Mouse (Mus musculus): ENCODE data around the gene Cfap77. TPM values are rescaled to one million over a fixed set of nuclear protein-coding genes. Genes with fewer than 3 reads are reported as not detected.

Gene Cfap77
- polyA plus RNA-seq, 1 experiment from 2014 or later = 0.23 TPM

DNA sequence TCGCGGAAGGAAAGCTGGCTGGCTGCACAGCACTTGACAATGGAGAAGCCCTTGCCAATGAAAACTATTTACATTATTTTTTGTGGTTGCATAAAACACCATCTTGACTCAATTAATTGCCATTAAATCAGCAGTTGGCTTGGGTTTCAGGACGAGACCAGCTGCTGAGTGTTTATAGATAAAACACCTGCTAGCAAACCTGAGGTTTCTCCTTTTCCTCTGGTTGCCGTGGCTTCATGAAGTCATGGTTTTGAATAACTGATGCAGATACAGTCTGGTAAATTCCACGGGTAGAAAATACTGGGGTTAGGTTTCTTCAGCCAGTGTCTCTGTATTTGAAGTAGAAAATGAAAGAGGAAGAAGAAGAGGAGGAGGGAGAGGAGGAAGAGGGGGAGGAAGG is 2.9 kb downstream of the Cfap77 start:
- POLR2A ChIA-PET = no interaction called here
- DNase-seq (ENCODE audit: low read depth, low spot score) = no peak
- TF ChIP-seq CTCF (IDR thresholded peaks at IDR 0.05) = no peak
- H3K27me3 ChIP-seq = no peaks in the 10 kb centered on the region
- in situ Hi-C loops (cut with MboI; ENCODE audit: low pct_unique_long_range_greater_than_20kb) = loop anchor here (5.0 kb wide), 2 partner anchors 75 to 130 kb away; no protein-coding TSS in a partner anchor
- ATAC-seq = no peak
- CTCF ChIA-PET = interaction anchor here (1.4 to 1.9 kb wide), 4 partner anchors 10 to 303 kb away, joined by 3 to 17 read pairs (median 4); no protein-coding TSS in a partner anchor

GRCm38 (mm10) chr2:29046151-29046550 is 8.7 kb downstream of the Cfap77 start:
- ChIA-PET POLR2A (no interaction called here), CTCF (interaction anchor here (1.8 kb wide), 1 partner anchor 10 kb away, joined by 6 read pairs; no protein-coding TSS in a partner anchor)
- no peak for ATAC-seq
- DNase-seq (ENCODE audit: low read depth, low spot score) = no peak
- no peaks in the 10 kb centered on the region for H3K27me3 ChIP-seq
- in situ Hi-C loops (cut with MboI; ENCODE audit: low pct_unique_long_range_greater_than_20kb) = loop anchor here (5.0 kb wide), 1 partner anchor 294 kb away; no protein-coding TSS in a partner anchor
- TF ChIP-seq CTCF (IDR thresholded peaks at IDR 0.05) = no peak

GRCm38 (mm10) chr2:29042124-29042523 is 12.7 kb downstream of the Cfap77 start:
- ATAC-seq = no peak
- DNase-seq (ENCODE audit: low read depth, low spot score) = no peak
- ChIA-PET POLR2A (no interaction called here), CTCF (interaction anchor here (1.3 to 3.6 kb wide), 2 partner anchors 11 to 12 kb away, joined by 3 to 17 read pairs; no protein-coding TSS in a partner anchor)
- no peak for TF ChIP-seq CTCF (IDR thresholded peaks at IDR 0.05)
- peaks cover 7% of the 10 kb centered on the region for H3K27me3 ChIP-seq
- in situ Hi-C loops (cut with MboI; ENCODE audit: low pct_unique_long_range_greater_than_20kb) = no loop called here

GRCm38 (mm10) chr2:29041477-29041768 is 13.4 kb downstream of the Cfap77 start:
- TF ChIP-seq CTCF (IDR thresholded peaks at IDR 0.05) = no peak
- peaks cover 7% of the 10 kb centered on the region for H3K27me3 ChIP-seq
- POLR2A ChIA-PET = no interaction called here
- in situ Hi-C loops (cut with MboI; ENCODE audit: low pct_unique_long_range_greater_than_20kb) = no loop called here
- CTCF ChIA-PET = interaction anchor here (3.6 kb wide), 1 partner anchor 11 kb away, joined by 17 read pairs; no protein-coding TSS in a partner anchor
- DNase-seq (ENCODE audit: low read depth, low spot score) (no peak), ATAC-seq (no peak)

DNA sequence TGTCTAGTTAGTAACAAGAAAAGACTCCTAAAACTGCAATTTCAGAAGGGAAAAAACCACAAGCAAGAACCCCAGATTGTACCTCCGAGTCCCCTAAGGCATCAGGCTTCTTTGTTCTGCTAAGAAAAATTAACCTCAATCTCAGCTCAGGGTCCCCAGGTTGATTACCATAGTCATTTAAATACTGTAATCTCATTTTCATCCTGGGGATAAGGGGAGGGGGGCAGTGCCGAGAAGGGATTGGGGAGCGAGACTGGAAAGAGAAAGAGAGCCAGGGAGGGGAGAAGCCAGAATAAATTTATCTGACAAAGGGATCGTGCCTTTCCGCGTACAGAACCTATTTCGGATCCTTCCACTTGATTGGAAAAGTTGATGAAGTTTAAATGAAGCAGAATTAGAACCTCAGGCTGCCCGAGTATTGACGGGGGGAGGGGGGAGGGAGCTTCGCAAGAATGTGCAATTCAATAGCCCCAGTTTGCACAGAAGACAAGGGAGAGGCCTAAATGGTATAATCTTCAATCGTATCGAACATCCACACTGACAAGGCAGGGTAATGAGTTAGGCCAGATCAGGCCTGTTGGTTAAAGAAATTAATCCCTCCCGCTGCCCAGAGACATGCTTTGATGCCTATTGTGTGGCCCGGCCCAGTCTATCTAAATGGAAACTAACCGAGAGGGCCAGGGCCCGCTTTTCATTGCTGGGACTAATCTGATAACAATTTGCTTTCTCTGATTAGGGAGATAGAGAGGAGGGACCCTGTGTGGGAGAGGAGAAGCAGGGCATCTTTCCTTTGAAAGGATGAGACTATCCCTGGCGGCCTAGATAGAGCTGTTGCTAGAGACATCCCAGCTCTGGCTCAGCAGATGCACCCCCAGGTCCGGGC is 14.0 kb downstream of the Cfap77 start:
- ATAC-seq (no peak), DNase-seq (ENCODE audit: low read depth, low spot score) (no peak)
- CTCF ChIA-PET = interaction anchor here (3.6 kb wide), 1 partner anchor 12 kb away, joined by 17 read pairs; no protein-coding TSS in a partner anchor
- POLR2A ChIA-PET = no interaction called here
- H3K27me3 ChIP-seq = peaks cover 7% of the 10 kb centered on the region
- TF ChIP-seq CTCF (IDR thresholded peaks at IDR 0.05) = no peak
- in situ Hi-C loops (cut with MboI; ENCODE audit: low pct_unique_long_range_greater_than_20kb) = no loop called here

GRCm38 (mm10) chr2:29039741-29040140 is 15.1 kb downstream of the Cfap77 start:
- POLR2A ChIA-PET = no interaction called here
- ATAC-seq (no peak), DNase-seq (ENCODE audit: low read depth, low spot score) (no peak)
- CTCF ChIA-PET = no interaction called here
- in situ Hi-C loops (cut with MboI; ENCODE audit: low pct_unique_long_range_greater_than_20kb) = no loop called here
- H3K27me3 ChIP-seq = peaks cover 7% of the 10 kb centered on the region
- no peak for TF ChIP-seq CTCF (IDR thresholded peaks at IDR 0.05)

DNA sequence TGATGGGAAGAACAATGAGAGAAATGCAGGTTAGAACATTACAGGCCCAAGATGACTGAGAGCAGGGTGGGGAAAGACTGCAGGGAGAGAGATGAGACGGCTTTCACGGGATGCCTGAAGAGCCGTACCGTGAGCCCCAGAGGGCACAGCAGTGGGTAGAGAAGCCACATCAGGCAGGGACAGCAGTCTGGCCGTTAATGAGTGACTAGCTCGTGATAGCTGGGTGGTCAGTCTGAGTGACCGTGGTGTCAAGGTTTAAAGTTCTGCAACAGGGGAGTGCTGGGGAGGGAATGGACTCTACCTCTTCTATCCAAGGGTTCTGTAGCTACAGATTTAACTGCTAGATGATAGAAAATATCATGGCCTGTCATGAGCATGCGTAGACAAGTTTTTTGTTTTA is 19.2 kb downstream of the Cfap77 start:
- TF ChIP-seq CTCF (IDR thresholded peaks at IDR 0.05) = no peak
- peaks cover 7% of the 10 kb centered on the region for H3K27me3 ChIP-seq

DNA sequence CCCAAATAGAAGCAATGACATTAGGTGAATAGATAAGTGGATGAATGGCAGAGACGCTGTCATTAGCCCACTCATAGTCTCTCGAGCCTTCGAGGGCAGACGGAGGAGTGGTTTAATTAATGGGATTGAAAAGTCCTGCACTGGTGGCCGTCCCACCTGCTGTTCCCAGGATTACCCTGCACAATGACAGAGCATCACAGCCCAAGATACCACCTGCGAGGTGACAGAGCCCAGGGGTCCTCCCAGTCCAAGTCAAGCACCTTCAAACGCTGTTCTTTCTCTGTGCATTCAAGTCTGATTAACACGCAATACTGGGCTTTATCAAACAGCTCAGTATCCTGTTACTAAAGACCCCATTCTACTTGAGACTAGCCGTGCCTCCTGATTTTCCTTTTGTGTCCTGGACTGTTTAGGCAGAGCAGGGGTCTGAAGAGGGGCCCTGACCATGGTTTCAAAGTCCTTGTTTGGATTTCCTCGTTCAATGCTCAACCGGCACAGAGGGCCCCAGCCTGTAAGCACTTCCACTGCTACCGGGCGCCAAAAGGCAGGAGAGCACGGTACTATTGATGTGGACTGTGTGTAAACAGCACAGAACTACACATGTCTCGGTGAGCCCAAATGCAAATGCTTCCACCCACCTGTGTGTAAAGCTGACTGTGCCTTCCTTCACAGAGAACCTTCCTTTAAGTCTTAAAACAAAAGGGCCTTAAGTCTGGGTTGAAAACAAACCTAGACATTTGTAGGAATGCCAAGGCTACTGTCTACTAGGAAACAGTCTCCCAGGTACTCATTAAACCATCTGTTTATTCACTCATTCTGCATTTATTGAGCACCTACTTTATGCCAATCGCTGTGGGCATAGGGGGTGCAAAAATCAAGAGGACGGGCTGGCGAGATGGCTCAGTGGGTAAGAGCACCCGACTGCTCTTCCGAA is 20.1 kb downstream of the Cfap77 start:
- DNase-seq (ENCODE audit: low read depth, low spot score) (no peak), ATAC-seq (no peak)
- CTCF ChIA-PET = no interaction called here
- TF ChIP-seq CTCF (IDR thresholded peaks at IDR 0.05) = no peak
- peaks cover 7% of the 10 kb centered on the region for H3K27me3 ChIP-seq
- in situ Hi-C loops (cut with MboI; ENCODE audit: low pct_unique_long_range_greater_than_20kb) = no loop called here
- POLR2A ChIA-PET = no interaction called here

More for the DNA sequence above, 19.2 kb downstream of the Cfap77 start:
- in situ Hi-C loops (cut with MboI; ENCODE audit: low pct_unique_long_range_greater_than_20kb) = no loop called here
- no peak for DNase-seq (ENCODE audit: low read depth, low spot score)
- no peak for ATAC-seq
- POLR2A ChIA-PET = no interaction called here
- CTCF ChIA-PET = interaction anchor here (1.2 to 1.8 kb wide), 2 partner anchors 11 to 18 kb away, joined by 4 to 6 read pairs; no protein-coding TSS in a partner anchor

GRCm38 (mm10) chr2:29031951-29032350 is 22.9 kb downstream of the Cfap77 start:
- peaks cover 14% of the 10 kb centered on the region for H3K27me3 ChIP-seq
- ChIA-PET CTCF (no interaction called here), POLR2A (no interaction called here)
- ATAC-seq (no peak), DNase-seq (ENCODE audit: low read depth, low spot score) (no peak)
- in situ Hi-C loops (cut with MboI; ENCODE audit: low pct_unique_long_range_greater_than_20kb) = no loop called here
- no peak for TF ChIP-seq CTCF (IDR thresholded peaks at IDR 0.05)

GRCm38 (mm10) chr2:29030048-29030734 is 24.7 kb downstream of the Cfap77 start:
- in situ Hi-C loops (cut with MboI; ENCODE audit: low pct_unique_long_range_greater_than_20kb) = no loop called here
- ChIA-PET CTCF (interaction anchor here (1.5 kb wide), 1 partner anchor 12 kb away, joined by 3 read pairs; no protein-coding TSS in a partner anchor), POLR2A (no interaction called here)
- peaks cover 14% of the 10 kb centered on the region for H3K27me3 ChIP-seq
- no peak for TF ChIP-seq CTCF (IDR thresholded peaks at IDR 0.05)
- DNase-seq (ENCODE audit: low read depth, low spot score) = no peak
- no peak for ATAC-seq

Measured in Patski (cell line).